Mouse (Mus musculus) liver, embryonic 16.5 days (tissue): ENCODE data around the gene Flrt1. TPM values are rescaled to one million over a fixed set of nuclear protein-coding genes. Genes with fewer than 3 reads are reported as not detected.

Source experiments
- ATAC-seq: fragments of 200-750 bp; cut with Nextera tagmentation; 2 replicates; pipeline ENCODE4 v1.8.0; 2017; ENCODE audit warnings: low read depth, mild to moderate bottlenecking, moderate number of reproducible peaks, moderate library complexity
- H3K27ac ChIP-seq: fragments of 300-500 bp; sonication (generic); 2 replicates; pipeline ENCODE4 v1.5.1; 2014; ENCODE audit warnings: mild to moderate bottlenecking, low read length
- H3K27me3 ChIP-seq: fragments of 300-500 bp; sonication (generic); 2 replicates; pipeline ENCODE4 v1.6.1; 2014; ENCODE audit warnings: low read depth, low read length, mixed read lengths; ENCODE audit not compliant: control insufficient read depth, insufficient read depth
- H3K36me3 ChIP-seq: fragments of 300-500 bp; sonication (generic); 2 replicates; pipeline ENCODE4 v1.6.1; 2014; ENCODE audit warnings: mild to moderate bottlenecking; ENCODE audit not compliant: control insufficient read depth, insufficient read depth
- H3K4me1 ChIP-seq: fragments of 300-500 bp; sonication (generic); 2 replicates; pipeline ENCODE4 v1.6.1; 2014; ENCODE audit warnings: low read depth, low read length, mixed read lengths; ENCODE audit not compliant: control insufficient read depth
- H3K4me2 ChIP-seq: fragments of 300-500 bp; sonication (generic); 2 replicates; pipeline ENCODE4 v1.6.1; 2014; ENCODE audit warnings: low read depth, low read length, mixed read lengths
- H3K4me3 ChIP-seq: fragments of 300-500 bp; sonication (generic); 2 replicates; pipeline ENCODE4 v1.5.1; 2014; ENCODE audit warnings: low read depth, mild to moderate bottlenecking, low read length
- H3K9ac ChIP-seq: fragments of 300-500 bp; sonication (generic); 2 replicates; pipeline ENCODE4 v1.6.1; 2014; ENCODE audit warnings: low read depth, low read length
- H3K9me3 ChIP-seq: fragments of 300-500 bp; sonication (generic); replicated peaks from 2 replicates; pipeline ENCODE4 v1.6.1; 2016; ENCODE audit warnings: low read length; ENCODE audit not compliant: control insufficient read depth
- WGBS: fragments of 180-500 bp; shearing (Covaris S2); extraction: QIAGEN DNeasy Blood & Tissue Kit; methylation state at CpG from one replicate; pipeline ENCODE4 v1.1.7; 2014; ENCODE audit not compliant: insufficient replicate concordance; 5-methylcytosine and 5-hydroxymethylcytosine counted together
- polyA plus RNA-seq: library from polyadenylated mRNA; unstranded; fragments of >200 nt; fragmentation: Nextera tagmentation; extraction: Ambion mirVana; gene quantifications from 2 replicates; pipeline ENCODE4 v1.2.1, GENCODE M21; 2015

Gene Flrt1
- polyA plus RNA-seq, 1 experiment from 2014 or later, result 0.19 TPM

DNA sequence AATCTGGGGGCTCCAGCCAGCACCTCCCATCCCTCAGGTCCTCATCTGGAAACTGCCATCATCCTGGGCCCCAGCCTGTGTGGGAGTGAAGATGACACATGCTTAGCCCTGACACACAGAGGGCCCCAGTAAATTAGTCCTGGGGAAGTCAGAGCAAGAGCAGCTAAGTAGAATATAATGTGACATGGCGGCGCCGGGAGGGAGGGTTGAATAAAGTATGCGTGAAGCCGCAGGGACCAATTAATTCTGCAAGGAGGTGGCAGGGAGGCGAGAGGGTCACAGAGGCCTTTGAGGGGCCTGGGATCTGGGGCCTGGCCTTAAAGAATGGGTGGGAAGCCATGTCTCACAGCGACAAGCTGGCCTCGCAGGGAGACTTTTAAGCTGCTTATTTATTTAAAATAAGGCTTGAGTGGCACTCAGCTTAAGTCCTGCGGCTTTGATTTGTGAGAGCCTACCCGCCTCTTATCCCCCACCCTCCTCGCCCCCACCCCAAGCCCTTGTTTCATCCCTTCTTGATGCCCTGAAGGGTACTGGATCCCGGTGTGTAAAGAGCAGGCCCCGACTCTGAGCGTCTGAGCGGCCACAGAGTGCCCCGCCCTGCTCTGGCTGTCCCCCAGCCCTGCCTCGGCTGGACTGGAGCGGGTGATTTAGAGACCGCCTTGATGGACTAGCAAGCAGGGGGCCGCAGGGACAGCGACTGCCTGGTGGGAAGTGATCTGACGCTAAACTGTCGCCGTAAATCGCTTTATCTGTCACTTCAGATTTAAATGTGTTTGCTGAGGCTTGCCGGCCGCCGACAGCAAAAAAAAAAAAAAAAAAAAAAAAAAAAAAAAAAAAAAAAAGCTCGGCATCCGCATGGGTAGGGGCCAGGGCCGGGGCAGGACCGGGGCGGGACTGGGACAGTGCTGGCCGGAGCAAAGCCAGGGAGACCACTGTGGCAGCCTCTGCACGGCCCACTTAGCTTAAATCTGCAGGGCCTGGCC lies 35.5 kb downstream of the Flrt1 start:
- ATAC-seq, result no peak
- H3K9me3 ChIP-seq, result no peaks in the 10 kb centered on the region
- H3K36me3 ChIP-seq, result no peaks in the 10 kb centered on the region
- H3K9ac ChIP-seq, result no peak overlapping the region; the same call in 1 of the 2 replicates
- peaks cover 25% of the 10 kb centered on the region for H3K27me3 ChIP-seq
- H3K27ac ChIP-seq, result no peak overlapping the region
- no peak overlapping the region for H3K4me3 ChIP-seq
- H3K4me2 ChIP-seq, result no peak overlapping the region
- H3K4me1 ChIP-seq, result peaks cover 20% of the 10 kb centered on the region
- WGBS, result 26% methylated on average over 31 of the region's 35 CpGs

- no peak overlapping the region for H3K9ac ChIP-seq
- peaks cover 20% of the 10 kb centered on the region for H3K4me1 ChIP-seq
- no peak overlapping the region for H3K4me3 ChIP-seq
- WGBS, result 60% methylated on average over 11 of the region's 11 CpGs
- H3K4me2 ChIP-seq, result no peak overlapping the region
- H3K27me3 ChIP-seq, result peaks cover 25% of the 10 kb centered on the region
- H3K36me3 ChIP-seq, result no peaks in the 10 kb centered on the region
- no peak overlapping the region for H3K27ac ChIP-seq
- no peak for ATAC-seq
- no peaks in the 10 kb centered on the region for H3K9me3 ChIP-seq
Measured at GRCm38 (mm10) chr19:7068661-7069531, 36.6 kb downstream of the Flrt1 start.

DNA sequence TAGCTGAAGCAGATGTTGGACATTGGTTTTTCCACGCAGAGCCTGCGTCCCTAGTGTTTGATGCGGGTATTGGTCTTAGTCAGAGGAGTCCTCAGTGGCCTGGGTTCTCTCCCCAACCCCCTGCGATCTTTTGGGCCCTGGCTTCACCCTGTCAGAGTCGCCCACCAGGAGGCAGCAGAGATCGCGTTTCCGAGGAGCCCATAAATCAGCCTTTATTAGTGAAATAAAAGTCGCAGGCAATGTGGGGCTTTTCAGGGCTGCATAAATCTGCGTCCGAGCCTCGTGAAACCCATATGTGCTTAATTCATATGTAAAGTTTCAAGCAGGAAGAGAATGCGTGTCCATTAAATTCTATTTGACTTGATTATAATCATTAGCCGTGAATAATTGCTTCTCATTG lies 37.4 kb downstream of the Flrt1 start:
- 7% methylated on average over 14 of the region's 14 CpGs for whole genome bisulfite sequencing
- H3K9me3 ChIP-seq, result no peaks in the 10 kb centered on the region
- no peak for ATAC-seq
- no peak overlapping the region for H3K4me3 ChIP-seq
- H3K27ac ChIP-seq, result no peak overlapping the region
- no peak overlapping the region; the same call in 1 of the 2 replicates for H3K9ac ChIP-seq
- no peaks in the 10 kb centered on the region for H3K36me3 ChIP-seq
- peaks cover 20% of the 10 kb centered on the region for H3K4me1 ChIP-seq
- peaks cover 25% of the 10 kb centered on the region for H3K27me3 ChIP-seq
- H3K4me2 ChIP-seq, result peak overlapping the region; percentile 43

- H3K36me3 ChIP-seq, result no peaks in the 10 kb centered on the region
- peak overlapping the region; percentile 7; the same call in 1 of the 2 replicates for H3K4me3 ChIP-seq
- WGBS, result 24% methylated on average over 20 of the region's 20 CpGs
- peak; percentile 71 for ATAC-seq
- peaks cover 20% of the 10 kb centered on the region for H3K4me1 ChIP-seq
- H3K27me3 ChIP-seq, result peaks cover 25% of the 10 kb centered on the region
- no peaks in the 10 kb centered on the region for H3K9me3 ChIP-seq
- peak overlapping the region; percentile 43 for H3K4me2 ChIP-seq
- H3K9ac ChIP-seq, result peak overlapping the region; percentile 25; the same call in 1 of the 2 replicates
- H3K27ac ChIP-seq, result peak overlapping the region; percentile 12; the same call in 1 of the 2 replicates
Measured at GRCm38 (mm10) chr19:7067344-7068050, 38.0 kb downstream of the Flrt1 start.

GRCm38 (mm10) chr19:7066828-7067342 lies 38.6 kb downstream of the Flrt1 start:
- H3K27ac ChIP-seq, result peak overlapping the region; percentile 12; the same call in 1 of the 2 replicates
- 28% methylated on average over 7 of the region's 8 CpGs for WGBS
- peak; percentile 27; the same call in 1 of the 2 replicates for ATAC-seq
- no peaks in the 10 kb centered on the region for H3K9me3 ChIP-seq
- H3K27me3 ChIP-seq, result peaks cover 24% of the 10 kb centered on the region
- peaks cover 20% of the 10 kb centered on the region for H3K4me1 ChIP-seq
- peak overlapping the region; percentile 43 for H3K4me2 ChIP-seq
- no peak overlapping the region for H3K9ac ChIP-seq
- no peak overlapping the region for H3K4me3 ChIP-seq
- H3K36me3 ChIP-seq, result no peaks in the 10 kb centered on the region

DNA sequence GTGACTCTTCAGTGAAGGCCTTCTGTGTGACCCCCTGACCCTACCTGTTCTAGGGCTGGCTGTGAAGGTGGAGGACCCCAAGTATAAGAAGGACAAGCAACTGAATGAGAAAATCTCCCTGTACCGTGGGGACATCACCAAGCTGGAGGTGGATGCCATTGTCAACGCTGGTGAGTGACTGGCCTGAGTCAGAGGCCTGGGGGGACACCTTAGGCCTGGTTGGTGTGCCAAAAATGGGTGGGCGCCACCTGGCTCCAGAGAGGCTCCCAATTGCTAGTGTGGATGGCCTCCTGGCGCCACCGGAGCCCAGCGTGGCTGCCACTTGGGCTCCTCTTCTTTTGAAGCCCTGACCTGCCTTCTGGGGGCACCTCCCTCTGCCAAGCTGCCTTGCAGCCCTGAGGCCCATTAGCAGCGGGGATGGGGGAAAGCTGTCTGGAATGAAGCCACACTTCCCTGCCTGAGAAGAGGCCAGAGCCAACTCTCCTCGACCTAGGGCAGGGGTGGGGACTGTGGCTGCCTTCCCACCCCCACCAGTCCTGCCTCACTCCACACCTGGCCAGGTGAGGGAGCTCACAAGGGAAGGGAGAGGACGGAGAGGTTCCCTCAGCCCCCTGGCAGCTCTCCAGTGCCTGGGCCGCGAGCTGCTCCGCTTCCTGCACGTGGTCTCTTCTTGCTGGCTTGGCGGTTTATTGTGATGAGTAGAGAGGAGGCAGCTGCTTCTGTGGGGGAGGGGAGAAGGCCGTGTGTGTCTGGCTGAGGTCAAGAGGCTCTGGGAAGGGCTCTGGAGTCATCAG lies 39.3 kb downstream of the Flrt1 start:
- Histone ChIP-seq H3K9ac (no peak overlapping the region), H3K27ac (0 out of 2 replicates have a peak overlapping the region, but pooled peaks have one; percentile 20), H3K36me3 (no peaks in the 10 kb centered on the region), H3K27me3 (peaks cover 19% of the 10 kb centered on the region), H3K9me3 (no peaks in the 10 kb centered on the region), H3K4me2 (peak overlapping the region; percentile 43), H3K4me1 (peaks cover 20% of the 10 kb centered on the region), H3K4me3 (no peak overlapping the region)
- WGBS, result 39% methylated on average over 15 of the region's 15 CpGs
- no peak for ATAC-seq

DNA sequence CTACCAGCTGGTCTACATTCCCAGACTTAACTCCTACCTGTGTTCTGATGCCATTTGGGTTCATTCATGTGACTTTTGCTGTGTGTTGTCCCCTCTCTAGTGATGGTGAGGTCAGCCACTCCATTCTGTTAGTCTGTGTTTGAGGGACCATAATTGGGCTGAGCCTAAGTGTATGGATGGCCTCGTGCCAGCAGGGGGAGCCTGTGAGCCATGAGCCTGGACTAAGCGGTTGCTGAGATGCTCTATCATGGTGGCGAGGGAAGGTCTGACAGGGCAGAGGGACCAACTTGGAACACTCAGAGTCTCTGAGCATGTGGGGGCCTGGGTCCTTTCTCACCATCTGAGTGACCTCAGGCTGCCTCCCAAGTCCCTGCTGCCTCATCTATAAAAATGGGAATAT lies 41.0 kb downstream of the Flrt1 start:
- peaks cover 20% of the 10 kb centered on the region for H3K4me1 ChIP-seq
- no peak overlapping the region for H3K4me3 ChIP-seq
- H3K27ac ChIP-seq, result no peak overlapping the region
- peak; percentile 66 for ATAC-seq
- H3K4me2 ChIP-seq, result no peak overlapping the region
- 2% methylated on average over 3 of the region's 3 CpGs for WGBS
- H3K27me3 ChIP-seq, result peaks cover 7% of the 10 kb centered on the region
- no peaks in the 10 kb centered on the region for H3K9me3 ChIP-seq
- no peaks in the 10 kb centered on the region for H3K36me3 ChIP-seq
- no peak overlapping the region for H3K9ac ChIP-seq
